Comparison of ENCODE assay signal across 9 mouse cellular contexts in genomic region chr12:73241960-73242359, GRCm38 (mm10). TPM values are rescaled to one million over a fixed set of nuclear protein-coding genes. Genes with fewer than 3 reads are reported as not detected.
DNase-seq lines count a peak whose midpoint lies in the region; ATAC-seq lines count a peak whose summit lies in the region.
"Had no signal": no experiment of that assay in that cellular context is flagged by ENCODE, and none has a peak within 500 bp of the region (broad histone marks: within the 10 kb centered on the region; RNA-seq: fewer than 3 reads in every experiment).

No protein-coding gene starts in this region.

- ATAC-seq in forebrain, embryonic 13.5 days = peak; percentile 90
- ATAC-seq in midbrain, embryonic 14.5 days (ENCODE audit: low FRiP score, low TSS enrichment) = no peak

- no peaks in the 10 kb centered on the region for H3K9me3 ChIP-seq in forebrain, embryonic 13.5 days (replicated peaks)
- H3K9me3 ChIP-seq in forebrain, embryonic 10.5 days = no peaks in the 10 kb centered on the region
- H3K9me3 ChIP-seq in midbrain, embryonic 14.5 days (ENCODE audit: control insufficient read depth, low read length) = no peaks in the 10 kb centered on the region

- no peak overlapping the region for H3K4me3 ChIP-seq in forebrain, embryonic 13.5 days
- no peak overlapping the region for H3K4me3 ChIP-seq in forebrain, embryonic 10.5 days
- H3K4me3 ChIP-seq in midbrain, embryonic 14.5 days (replicated peaks; ENCODE audit: low read depth, low read length) = no peak overlapping the region

- no peaks in the 10 kb centered on the region for H3K36me3 ChIP-seq in forebrain, embryonic 13.5 days (ENCODE audit: poor library complexity, severe bottlenecking)
- H3K36me3 ChIP-seq in forebrain, embryonic 10.5 days (replicated peaks) = no peaks in the 10 kb centered on the region
- no peaks in the 10 kb centered on the region for H3K36me3 ChIP-seq in midbrain, embryonic 14.5 days (ENCODE audit: control insufficient read depth, insufficient read depth, low read length)

- peaks cover 7% of the 10 kb centered on the region; the same call in 1 of the 2 replicates for H3K4me1 ChIP-seq in forebrain, embryonic 13.5 days
- 0 out of 2 replicates have a peak, but pooled peaks cover 4% of the 10 kb centered on the region for H3K4me1 ChIP-seq in forebrain, embryonic 10.5 days
- H3K4me1 ChIP-seq in midbrain, embryonic 14.5 days (ENCODE audit: control insufficient read depth, insufficient read depth, low read length) = no peaks in the 10 kb centered on the region

- H3K4me2 ChIP-seq in forebrain, embryonic 13.5 days = no peak overlapping the region
- no peak overlapping the region for H3K4me2 ChIP-seq in midbrain, embryonic 14.5 days (ENCODE audit: low read length)

- no peaks in the 10 kb centered on the region for H3K27me3 ChIP-seq in forebrain, embryonic 13.5 days
- no peaks in the 10 kb centered on the region for H3K27me3 ChIP-seq in forebrain, embryonic 10.5 days (ENCODE audit: poor library complexity, severe bottlenecking)
- H3K27me3 ChIP-seq in midbrain, embryonic 14.5 days (ENCODE audit: control insufficient read depth, insufficient read depth, low read length) = no peaks in the 10 kb centered on the region

- no peak overlapping the region for H3K9ac ChIP-seq in forebrain, embryonic 13.5 days
- H3K9ac ChIP-seq in midbrain, embryonic 14.5 days (replicated peaks; ENCODE audit: low read length) = no peak overlapping the region
- H3K9ac ChIP-seq: liver, embryonic 14.5 days had no signal

- WGBS in forebrain, embryonic 13.5 days = 52% methylated on average over 10 of the region's 10 CpGs
- WGBS in forebrain, embryonic 10.5 days = 81% methylated on average over 10 of the region's 10 CpGs
- 42% methylated on average over 10 of the region's 10 CpGs for WGBS in midbrain, embryonic 14.5 days

- no peak for DNase-seq in forebrain, embryonic 10.5 days (ENCODE audit: extremely low spot score, low spot score)
- peak; percentile 39 to 59 for DNase-seq in frontal cortex, adult 2 months (ENCODE audit: extremely low spot score in 1 of 2, low spot score in 1 of 2)
- peak; percentile 34 to 62 for DNase-seq in layer of hippocampus, postnatal 14 days (ENCODE audit: low spot score in 2 of 2)
- DNase-seq in midbrain, embryonic 14.5 days = peak; percentile 40
- DNase-seq in B cell, adult 2 months = no peak
- no peak for DNase-seq in spleen, postnatal 36 days (ENCODE audit: low spot score in 2 of 2)
- no peak for DNase-seq in adrenal gland, adult 2 months

- H3K27ac ChIP-seq in forebrain, embryonic 13.5 days = peak overlapping the region; percentile 44; the same call in 1 of the 2 replicates
- H3K27ac ChIP-seq in forebrain, embryonic 10.5 days = no peak overlapping the region
- H3K27ac ChIP-seq in midbrain, embryonic 14.5 days (replicated peaks; ENCODE audit: low read depth, low read length) = 0 out of 2 replicates have a peak overlapping the region, but pooled peaks have one; percentile 32
- H3K27ac ChIP-seq: liver, embryonic 14.5 days had no signal

RNA-seq across cellular contexts. Expression of gene Trmt5, which starts 44.5 kb away (rescaled TPM):
- polyA plus RNA-seq in forebrain, embryonic 13.5 days (2015; fragmentation: Nextera tagmentation; extraction: Ambion mirVana) = 15.8 TPM in 2 replicates
- 22.2 and 25.0 TPM in 2 replicates for polyA plus RNA-seq in forebrain, embryonic 10.5 days (2016; fragmentation: Nextera tagmentation; extraction: Ambion mirVana)
- polyA plus RNA-seq in frontal cortex, adult 2 months (2012; rRNA removed) = 13.6 and 15.5 TPM in 2 replicates
- total RNA-seq in layer of hippocampus, postnatal 14 days (2021) = 10 to 100 TPM in 1 of 2 experiments, 1 to 10 TPM in 1; 9.5 to 10.7 TPM
- 16.6 and 17.2 TPM in 2 replicates for polyA plus RNA-seq in midbrain, embryonic 14.5 days (2014; fragmentation: Nextera tagmentation; extraction: Ambion mirVana)
- total RNA-seq in adrenal gland, adult 2 months (2021) = 10 to 100 TPM; 12.0 to 15.4 TPM
- polyA plus RNA-seq in adrenal gland, adult 2 months (2012; rRNA removed) = 1.6 and 1.8 TPM in 2 replicates

RNA-seq across cellular contexts. Expression of gene Slc38a6, which starts 44.6 kb away (rescaled TPM):
- 7.4 and 7.6 TPM in 2 replicates for polyA plus RNA-seq in forebrain, embryonic 13.5 days (2015; fragmentation: Nextera tagmentation; extraction: Ambion mirVana)
- 8.9 and 10.5 TPM in 2 replicates for polyA plus RNA-seq in forebrain, embryonic 10.5 days (2016; fragmentation: Nextera tagmentation; extraction: Ambion mirVana)
- 31.0 and 34.4 TPM in 2 replicates for polyA plus RNA-seq in frontal cortex, adult 2 months (2012; rRNA removed)
- total RNA-seq in layer of hippocampus, postnatal 14 days (2021) = 10 to 100 TPM; 14.5 to 19.0 TPM
- 12.6 and 14.3 TPM in 2 replicates for polyA plus RNA-seq in midbrain, embryonic 14.5 days (2014; fragmentation: Nextera tagmentation; extraction: Ambion mirVana)
- 1 to 10 TPM; 5.9 to 8.5 TPM for total RNA-seq in adrenal gland, adult 2 months (2021)
- polyA plus RNA-seq in adrenal gland, adult 2 months (2012; rRNA removed) = 8.3 and 8.9 TPM in 2 replicates

Comparison
In these comparisons a context has a peak if more than half of its experiments do, and no peak if none do; other contexts are left out.
1. DNase-seq: peak in frontal cortex, adult 2 months (2 of 2), layer of hippocampus, postnatal 14 days (2 of 2) and midbrain, embryonic 14.5 days (single experiment); none in forebrain, embryonic 10.5 days (single experiment), B cell, adult 2 months (0 of 2), spleen, postnatal 36 days (0 of 2) and adrenal gland, adult 2 months (single experiment).